Mouse (Mus musculus) right cerebral cortex, adult 18-20 months (tissue): ENCODE data around the gene Npm3.
A peak's percentile ranks its signal among the peaks of the same experiment; 100 is the strongest.

ENCODE experiments used
- DNase-seq: peaks from one replicate; pipeline ENCODE4 v3.0.0; 2022; ENCODE audit warnings: mixed read lengths

Gene Npm3

GRCm38 (mm10) chr19:45731658-45732057 is 17.7 kb downstream of the Npm3 start:
- DNase-seq: no peak

- no peak for DNase-seq
Measured at GRCm38 (mm10) chr19:45730042-45730441, 19.3 kb downstream of the Npm3 start.

GRCm38 (mm10) chr19:45727231-45727630 is 22.2 kb downstream of the Npm3 start:
- DNase-seq: no peak

GRCm38 (mm10) chr19:45725677-45726277 is 23.6 kb downstream of the Npm3 start:
- DNase-seq: no peak

GRCm38 (mm10) chr19:45722188-45722587 is 27.2 kb downstream of the Npm3 start:
- no peak for DNase-seq

GRCm38 (mm10) chr19:45718286-45718685 is 31.1 kb downstream of the Npm3 start:
- DNase-seq: no peak

GRCm38 (mm10) chr19:45717493-45718220 is 31.7 kb downstream of the Npm3 start:
- DNase-seq: peak; percentile 33

GRCm38 (mm10) chr19:45708704-45709103 is 40.7 kb downstream of the Npm3 start:
- DNase-seq: no peak
